Mouse (Mus musculus) hindlimb bud, embryonic 11.5 days (tissue): ENCODE results near the gene Rgs16.

ENCODE experiments used
- DNase-seq: peaks from one replicate; pipeline ENCODE4 v3.0.0-alpha.2; 2012; ENCODE audit warnings: low read depth, low spot score; ENCODE audit errors: extremely low spot score

Gene Rgs16

DNA sequence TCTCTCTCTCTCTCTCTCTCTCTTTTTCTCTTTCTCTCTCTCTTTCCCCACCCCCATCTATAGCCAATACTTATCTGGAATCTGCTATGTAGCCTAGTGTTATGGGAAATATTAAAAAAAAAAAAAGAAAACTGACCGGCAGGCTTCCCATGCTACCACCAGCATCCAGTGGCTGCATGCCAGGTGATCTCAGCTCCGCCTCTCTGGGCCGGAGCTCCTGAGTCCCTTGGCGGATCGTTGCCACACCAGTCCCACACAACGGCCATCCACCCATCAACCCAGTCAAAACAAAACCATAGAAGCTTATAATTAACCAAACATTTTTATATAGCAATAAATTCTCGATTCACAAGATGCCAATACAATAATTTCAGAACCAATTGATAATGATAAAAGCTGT lies 19.2 kb upstream of the Rgs16 start:
- no peak for DNase-seq

DNA sequence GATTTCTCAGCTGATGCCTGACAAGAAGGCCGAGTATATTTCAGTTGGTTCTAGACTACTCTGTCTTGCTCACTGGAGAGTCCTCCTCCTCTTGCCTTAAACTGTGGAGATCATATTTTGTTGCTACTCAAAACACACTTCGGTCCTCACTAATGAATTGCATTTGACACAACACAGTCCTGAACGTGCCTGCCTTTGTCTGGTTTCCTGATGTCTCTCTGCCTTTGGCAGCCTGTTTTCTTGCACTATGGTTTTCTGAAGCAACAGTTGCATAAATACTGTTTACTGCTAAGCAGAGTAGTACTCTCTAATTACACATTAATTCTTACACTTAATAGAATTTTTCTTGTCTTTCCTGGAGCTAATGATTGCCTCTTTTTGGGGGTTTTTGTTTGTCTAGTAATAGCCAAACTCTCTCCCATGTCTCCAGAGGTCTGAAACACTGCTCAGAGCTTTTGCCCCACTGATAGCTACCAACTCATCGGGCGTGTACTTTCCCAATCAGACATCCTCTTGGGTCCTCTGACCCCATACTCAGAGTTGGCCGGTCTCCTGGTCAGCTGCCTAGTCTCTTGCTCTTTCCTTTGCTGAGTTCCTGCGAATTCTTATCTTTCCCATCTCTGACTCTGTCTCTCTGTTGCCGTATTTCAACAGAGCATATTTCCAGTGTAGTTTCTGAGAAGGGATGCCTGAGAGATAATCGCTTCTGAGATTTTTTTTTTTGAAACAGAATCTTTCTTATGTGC lies 18.4 kb upstream of the Rgs16 start:
- no peak for DNase-seq

DNA sequence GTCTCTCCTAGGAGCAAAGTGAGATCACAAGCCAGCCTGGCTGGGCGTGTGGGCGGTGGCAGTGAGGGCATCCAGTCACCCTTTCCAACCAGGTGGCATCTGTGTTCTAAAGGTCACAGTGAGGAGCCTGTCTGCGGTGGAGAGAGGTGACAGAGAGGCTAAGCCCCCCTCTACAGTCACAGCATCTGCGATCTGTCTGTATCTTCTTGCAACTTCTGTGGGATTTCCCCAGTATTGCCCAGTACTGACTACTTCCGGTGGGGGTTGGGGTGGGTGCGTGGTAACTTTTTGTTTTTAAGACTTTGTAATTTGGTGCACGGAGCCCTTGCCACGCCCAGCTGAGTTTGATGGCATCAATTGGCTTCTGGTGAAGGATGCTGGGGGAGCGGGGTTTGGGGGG lies 16.7 kb upstream of the Rgs16 start:
- DNase-seq: no peak

DNA sequence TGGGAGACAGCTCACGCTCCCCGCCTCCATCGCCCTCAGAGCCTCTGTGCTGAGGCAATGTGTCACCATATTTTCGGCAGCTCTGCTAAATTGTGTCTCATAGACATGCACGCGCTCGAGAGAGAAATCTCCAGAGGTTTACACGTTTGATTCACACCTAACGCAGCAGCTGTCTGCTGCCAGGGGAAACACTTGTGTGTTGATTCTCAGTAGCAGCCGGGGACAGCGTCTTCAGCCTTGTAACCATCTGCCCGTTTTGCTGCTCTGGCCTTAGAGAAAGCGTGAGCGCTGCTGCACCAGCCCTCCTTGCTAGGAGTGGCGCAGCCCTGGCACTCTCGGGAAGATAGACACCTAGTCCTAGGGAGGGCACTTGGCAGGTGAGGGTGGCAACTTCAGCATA lies 13.5 kb upstream of the Rgs16 start:
- DNase-seq: no peak

DNA sequence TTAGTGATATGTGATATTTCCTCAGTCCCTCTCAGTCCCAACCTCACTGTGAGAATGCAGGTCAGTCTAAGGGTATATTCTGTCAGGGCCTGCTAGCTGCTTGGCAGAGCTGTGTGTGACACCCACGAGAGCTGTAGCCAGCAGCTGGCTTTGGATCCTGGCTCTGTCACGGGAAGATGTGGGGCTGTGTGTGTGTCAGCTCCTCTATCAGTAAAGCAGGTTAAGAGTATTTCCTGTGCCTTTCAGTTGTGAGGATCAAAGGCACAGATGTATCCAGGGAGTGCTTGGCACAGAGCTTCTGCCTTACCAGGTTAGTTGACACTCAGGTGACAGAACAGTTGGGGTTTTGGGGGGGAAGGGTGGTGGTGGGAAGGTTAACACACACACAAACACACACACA lies 10.3 kb upstream of the Rgs16 start:
- no peak for DNase-seq

DNA sequence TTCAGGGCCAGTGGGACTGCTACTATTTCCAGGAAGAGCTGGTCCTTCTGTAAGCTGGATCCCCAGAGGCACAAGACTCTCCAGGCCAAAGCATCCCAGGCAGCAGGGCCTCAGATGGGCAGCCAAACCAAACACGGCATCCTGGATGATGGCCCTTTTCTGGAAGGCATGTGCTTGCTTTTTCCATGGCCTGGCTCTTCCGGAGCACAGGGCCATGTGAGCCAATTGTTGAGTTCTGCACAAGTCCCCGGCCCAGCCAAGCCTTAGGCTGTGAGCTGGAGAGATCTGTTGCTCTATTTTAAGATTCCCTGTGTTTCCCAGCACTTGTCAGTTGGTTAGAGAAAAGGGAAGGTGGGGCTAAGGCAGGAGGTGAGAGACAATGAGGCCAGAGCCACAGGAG lies 9.5 kb upstream of the Rgs16 start:
- DNase-seq: no peak

DNA sequence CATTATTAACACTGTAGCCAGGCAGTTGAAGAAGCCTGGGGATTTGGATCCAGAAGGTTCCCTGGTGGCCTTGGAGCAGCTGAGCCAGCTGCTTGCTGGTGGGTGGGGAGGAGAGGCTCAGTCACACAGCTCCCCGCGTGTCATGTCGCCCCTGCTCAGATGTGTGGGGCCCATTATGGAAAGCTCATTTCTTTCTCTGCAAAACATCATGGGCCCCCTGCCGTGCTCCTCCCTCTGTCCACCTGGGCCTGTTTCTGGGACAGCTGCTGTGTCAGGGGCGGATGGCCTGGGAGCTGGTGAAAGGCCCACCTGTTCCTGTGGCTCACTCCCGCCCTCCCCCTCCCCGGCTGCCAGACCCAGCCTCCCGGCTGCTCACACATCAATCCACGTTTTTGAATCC lies 7.0 kb upstream of the Rgs16 start:
- no peak for DNase-seq

DNA sequence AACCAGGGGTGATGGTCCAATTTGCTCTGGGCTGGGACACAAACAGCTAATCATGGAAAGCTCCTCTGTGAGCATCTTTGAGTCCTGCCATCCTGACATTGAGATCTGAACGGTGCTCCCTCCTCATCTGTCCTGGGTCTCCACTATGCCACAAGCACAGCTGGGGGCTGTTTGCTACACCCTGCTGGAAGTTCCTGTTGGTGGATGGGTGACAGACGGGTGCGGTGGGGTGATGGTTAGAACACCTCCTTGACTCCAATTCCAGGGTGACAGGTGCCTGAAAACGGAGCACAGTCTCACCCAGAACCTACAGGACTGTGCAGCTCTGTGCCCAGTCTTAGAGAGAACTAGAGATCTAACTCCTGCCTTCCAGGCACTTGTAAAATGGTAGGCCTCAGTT lies 5.3 kb upstream of the Rgs16 start:
- no peak for DNase-seq

DNA sequence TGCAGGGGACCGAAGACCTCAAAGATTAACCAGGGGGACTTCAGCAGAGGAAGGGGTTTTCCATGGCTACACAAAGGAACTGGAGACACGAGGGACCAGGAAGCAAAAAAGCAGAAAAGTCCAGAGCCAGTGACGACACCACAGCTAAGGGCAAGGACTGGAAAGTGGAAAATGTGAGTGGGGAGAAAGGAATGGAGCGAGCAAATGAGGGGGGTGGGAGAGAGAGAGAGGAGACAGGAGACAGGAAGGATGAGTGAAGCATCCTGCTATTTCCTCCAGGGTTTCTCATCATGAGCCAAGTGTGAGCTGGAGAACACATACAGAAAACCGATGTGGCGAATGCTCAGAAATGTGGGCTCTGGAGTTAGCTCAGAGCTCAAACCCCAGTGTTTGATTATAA lies 4.1 kb upstream of the Rgs16 start:
- DNase-seq: no peak

DNA sequence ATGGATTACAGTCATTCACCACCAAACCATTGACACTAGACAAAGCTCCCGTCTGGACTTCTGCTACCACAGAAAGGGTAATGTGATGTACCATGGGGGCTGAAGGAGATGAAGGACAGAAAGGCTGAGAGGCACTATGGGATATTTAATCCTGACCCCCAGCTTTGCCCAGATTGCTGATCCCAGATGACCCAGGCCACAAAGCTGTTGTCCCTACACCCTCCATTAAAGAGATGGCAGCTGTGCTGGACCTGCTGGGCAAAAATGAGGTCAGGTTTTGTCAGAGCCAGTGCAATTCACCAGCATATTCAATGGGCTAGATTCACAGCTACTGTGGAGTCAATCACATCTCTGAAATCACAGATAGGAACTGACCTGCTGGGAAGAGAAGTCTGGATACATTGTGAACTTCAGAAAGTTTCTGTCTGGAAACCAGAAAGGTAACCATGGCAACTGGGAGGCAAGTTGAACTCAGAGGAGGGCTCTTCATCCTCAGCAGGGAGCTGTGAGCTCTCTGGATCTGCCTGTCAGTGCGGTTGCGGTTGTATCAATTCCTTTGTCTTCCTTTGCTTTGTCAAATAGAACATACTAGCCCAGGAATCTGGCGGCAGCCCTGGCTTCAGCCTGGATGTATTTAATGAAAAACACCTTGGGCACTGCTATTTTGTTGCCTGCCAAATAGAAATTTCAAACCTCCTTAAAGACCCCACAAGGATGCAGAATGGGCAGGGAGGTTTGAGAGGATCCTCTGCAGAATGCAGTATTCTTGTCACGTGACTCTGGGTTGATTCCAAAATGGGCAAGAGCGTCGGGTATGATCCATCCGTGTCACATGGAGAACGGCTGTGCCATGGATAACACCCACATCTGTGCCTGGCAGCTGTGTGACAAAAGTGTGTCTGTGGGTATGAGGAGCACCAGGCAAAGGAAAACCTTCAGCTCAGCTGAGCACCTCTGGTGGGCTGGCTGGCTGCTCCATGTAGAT lies 2.8 kb upstream of the Rgs16 start:
- no peak for DNase-seq

DNA sequence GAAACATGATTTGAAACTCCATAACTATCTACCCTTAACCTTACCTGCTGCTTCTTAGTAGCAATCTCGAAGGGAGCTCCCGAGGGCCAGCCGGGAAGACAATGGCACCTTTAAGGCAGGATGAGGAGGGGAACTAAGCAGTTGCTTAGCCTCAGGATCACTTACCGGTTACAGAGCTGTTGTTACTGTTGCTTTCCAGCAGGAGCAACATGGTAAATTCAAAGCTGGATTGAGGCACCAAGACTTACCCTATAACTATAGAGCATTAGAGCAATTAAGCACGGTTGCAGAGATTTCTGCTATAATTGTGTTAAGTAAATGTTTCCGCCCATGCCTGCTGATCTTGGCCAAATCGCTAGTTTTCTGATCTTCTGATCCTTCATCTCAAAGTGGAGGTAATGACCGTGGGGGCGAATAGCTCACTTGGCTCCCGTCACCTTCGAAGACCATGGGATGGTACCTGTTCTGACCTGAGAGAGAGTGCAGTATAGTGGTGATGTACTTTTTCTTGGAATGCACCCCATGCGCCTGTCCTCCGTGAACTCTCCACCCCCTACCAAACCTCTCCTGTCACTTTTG lies 623 bp upstream of the Rgs16 start:
- DNase-seq: no peak

DNA sequence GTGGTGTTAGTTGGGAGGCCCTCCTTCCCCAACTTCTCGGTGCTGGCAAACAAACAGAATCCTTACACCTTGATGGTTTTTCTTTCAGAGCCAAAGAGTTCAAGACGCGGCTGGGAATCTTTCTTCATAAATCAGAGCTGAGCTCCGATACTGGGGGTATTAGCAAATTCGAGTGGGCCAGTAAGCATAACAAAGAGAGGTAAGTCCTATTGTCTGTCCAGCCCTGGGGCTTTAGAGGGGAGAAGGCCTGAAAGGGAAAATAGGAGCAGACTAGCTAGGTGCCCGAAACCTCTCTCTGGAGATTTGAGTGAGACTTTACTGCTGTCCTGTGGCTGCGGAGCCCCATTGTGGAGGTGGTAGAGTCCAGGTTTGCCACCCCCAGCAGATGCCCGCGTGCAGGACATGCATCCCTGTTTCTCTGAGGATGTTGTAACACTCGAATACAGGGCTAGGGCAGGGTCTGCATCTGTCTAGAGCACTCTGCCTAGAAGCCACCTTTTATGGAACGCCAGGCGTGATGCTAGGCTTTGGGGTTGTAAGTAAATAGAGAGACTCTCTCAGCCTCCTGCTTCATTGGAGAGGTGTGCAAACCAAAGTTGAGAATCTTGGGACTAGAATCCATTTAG lies 739 bp downstream of the Rgs16 start:
- no peak for DNase-seq

DNA sequence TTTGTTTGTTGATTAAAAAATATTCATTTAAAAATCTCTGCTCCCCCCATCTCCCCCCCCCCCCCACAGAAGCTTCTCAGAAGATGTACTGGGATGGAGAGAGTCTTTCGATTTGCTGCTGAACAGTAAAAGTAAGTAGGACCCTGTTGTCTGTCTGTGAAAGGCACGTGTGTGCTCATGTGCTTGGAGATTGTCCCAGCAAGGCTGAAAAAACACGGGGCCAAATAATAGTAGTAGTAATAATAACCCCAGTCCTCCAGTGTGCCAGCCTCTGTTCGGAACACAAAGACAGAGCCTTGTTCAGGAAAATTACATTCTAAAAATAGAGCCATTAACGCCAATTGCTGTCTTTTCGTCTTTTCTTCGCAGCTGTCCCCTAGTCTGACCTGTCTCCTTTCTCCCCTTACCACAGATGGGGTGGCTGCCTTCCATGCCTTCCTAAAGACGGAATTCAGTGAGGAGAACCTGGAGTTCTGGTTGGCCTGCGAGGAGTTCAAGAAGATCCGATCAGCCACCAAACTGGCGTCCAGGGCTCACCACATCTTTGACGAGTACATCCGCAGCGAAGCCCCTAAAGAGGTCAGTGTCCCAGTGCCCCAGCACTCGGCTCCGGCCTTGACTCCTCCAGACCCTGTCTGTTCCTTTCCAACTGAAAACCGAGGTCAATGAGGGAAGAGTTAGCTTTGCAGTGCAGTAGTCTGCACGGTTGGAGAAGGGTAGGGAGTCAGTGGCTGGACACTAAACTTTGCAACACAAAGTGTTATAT lies 1.6 kb downstream of the Rgs16 start:
- DNase-seq: no peak

DNA sequence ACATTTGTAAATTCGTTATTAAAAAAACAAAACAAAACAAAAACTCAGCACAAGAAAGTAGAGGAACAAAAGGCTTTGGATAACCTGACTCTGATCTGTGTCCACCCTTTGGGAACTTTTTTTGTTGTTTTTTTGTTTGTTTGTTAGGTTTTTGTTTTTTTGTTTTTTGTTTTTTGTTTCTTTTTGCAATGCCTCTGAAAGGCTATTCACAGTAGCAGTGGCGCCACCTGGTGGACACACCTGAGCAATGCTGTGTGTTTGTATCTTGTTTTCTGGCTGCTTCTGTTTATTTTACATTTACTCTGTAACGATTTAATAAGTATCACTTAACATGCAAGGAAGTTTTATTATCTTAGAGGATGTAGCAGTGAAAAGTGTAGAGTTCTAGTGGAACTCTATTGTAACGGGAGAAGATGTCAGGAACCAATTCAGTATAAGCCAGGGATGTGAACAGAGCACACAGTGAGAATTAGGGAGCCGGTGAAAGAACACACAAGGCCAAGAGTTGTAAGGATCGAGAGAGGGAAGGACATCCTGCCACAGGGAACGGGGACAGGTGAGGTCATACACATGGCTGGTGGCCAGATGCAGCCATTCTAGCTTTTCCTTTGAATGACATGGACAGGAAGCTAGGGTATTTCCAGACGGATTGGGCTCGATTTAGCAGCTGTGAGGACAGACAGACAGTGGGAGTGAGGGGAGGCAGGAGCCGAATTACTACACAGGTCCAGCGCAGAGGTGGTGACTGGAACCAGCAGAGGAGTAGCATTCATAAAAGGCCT lies 2.4 kb downstream of the Rgs16 start:
- no peak for DNase-seq

DNA sequence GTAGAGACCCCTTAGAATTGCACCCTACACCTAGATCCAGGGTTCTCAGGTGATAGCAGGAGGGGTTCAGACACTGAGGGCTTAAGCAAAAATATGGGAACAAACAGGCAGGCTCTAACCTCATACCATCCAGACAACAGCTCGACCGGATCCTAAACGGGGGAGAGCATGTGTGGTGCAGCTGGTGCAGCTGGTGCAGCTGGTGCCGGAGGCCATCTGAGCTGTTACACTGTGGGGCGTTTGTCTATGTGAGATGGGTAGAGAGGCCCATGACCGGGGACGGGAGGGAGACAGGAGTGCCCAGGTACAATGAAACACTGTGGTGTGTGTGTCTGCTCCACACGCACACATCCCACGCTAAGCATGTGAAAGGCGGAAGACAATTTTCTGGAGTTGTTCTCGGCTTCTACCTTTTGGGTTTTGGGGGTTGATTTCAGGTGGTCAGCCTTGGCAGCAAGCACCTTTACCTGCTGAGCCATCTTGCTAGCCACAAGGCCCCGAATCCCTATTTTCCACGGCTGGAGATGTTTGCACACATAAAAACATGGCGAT lies 6.0 kb downstream of the Rgs16 start:
- no peak for DNase-seq

DNA sequence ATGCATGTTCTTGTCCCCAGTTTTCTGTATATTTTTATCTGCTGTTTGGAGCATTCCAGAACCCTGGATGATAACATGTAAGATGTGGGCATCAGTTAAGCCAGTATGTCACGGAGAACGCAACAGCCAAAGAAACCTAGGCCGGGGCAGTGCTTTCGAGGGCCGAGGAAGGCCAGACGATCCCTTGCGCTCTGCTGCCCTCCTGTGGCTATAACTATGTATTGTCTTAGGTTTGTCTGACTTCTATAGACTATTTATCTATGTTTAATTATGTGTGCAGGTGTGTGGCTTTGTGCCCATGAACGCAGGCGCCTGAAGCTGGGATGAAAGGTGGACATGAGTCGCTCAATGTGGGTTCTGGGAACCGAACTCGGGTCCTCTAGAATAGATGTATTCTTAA lies 6.6 kb downstream of the Rgs16 start:
- DNase-seq: peak; percentile 46

DNA sequence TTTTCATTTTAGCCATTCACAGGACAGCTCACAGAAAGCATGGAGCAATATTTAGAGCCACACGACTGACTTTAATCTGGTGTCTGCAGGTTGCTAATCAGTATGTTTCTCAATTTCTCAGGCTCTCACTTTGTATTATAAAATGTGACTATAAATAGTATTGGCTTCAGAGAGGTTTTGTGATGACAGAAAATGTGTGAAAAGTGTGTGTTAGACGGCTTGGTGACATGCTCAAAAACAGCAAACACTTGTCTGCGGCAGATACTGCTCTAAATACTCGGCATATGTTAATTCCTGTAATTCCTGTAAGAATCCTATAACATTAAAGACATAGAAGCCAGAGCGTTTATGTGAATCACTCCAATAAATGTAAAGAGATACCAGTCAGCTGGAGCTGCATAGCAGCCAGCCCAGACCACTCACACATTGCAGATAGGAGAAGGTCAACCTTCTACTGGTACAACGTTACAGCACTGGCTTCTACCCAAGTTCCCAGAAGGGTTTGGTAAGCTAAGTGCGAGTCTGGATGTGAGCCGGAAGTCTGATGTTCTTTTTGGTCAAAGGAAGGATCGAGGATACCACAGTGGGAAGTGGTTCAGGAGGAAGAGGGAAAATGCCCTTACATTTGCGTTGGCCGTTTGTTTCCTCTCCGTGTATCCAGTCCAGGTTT lies 7.8 kb downstream of the Rgs16 start:
- DNase-seq: no peak

DNA sequence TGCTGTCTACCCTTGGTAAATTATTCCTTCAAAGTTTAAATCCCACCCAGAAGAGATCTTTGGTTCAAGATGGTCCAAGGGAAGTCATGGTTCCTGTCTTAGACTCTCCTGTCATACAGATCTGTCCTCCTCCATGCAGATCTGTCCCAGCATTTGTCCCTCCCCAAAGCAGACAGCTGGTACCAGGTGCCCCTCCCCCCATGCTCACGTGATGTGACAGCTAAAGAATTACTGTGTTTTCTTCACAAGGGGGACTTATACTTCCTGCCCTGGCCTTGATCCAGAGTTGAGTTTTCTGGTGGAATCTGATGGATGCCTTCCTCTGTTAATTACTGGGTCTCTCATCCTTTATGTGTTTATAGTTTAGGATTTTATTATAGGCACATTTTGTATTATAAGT lies 8.4 kb downstream of the Rgs16 start:
- DNase-seq: no peak

DNA sequence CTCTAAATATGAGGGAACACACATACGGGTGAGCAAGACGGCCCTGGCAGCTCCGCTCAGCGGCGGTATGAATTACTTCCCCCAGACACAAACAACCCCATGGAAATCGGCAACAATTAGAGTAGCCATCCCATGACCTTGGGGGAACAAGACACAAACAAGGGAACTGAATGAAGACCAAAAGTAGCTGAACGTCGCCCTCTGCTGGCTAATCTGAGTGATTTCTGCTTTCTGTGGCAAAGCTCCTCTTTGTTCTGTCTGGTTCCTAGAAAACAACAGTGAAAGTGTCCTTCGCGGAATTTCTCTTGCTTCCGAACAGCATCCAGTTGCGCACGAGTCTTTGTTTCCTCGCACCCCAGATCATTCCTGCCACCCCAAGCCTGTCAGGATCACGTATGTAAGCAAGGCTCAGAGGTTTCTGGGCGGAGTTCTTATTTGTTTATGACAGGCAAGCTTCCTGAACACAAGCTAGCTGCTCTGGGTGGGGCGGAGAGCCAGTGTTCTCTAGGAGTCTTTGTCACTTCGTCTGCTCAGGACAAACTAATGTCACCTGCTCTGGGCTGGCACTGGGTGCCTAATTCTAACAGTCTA lies 9.2 kb downstream of the Rgs16 start, which contains the start of gene Rnasel:
TSS of gene Rnasel (plus strand) at position 216 of the 591 bp plus-strand sequence.
- DNase-seq: peak; percentile 93
